Mouse (Mus musculus): ENCODE measurements at regions not wholly inside any gene's neighbourhood (a gene's known extent, or its start where the extent isn't known, plus 50 kb on each side); places are given as distances from the start of the nearest gene placed in this dataset.

DNA sequence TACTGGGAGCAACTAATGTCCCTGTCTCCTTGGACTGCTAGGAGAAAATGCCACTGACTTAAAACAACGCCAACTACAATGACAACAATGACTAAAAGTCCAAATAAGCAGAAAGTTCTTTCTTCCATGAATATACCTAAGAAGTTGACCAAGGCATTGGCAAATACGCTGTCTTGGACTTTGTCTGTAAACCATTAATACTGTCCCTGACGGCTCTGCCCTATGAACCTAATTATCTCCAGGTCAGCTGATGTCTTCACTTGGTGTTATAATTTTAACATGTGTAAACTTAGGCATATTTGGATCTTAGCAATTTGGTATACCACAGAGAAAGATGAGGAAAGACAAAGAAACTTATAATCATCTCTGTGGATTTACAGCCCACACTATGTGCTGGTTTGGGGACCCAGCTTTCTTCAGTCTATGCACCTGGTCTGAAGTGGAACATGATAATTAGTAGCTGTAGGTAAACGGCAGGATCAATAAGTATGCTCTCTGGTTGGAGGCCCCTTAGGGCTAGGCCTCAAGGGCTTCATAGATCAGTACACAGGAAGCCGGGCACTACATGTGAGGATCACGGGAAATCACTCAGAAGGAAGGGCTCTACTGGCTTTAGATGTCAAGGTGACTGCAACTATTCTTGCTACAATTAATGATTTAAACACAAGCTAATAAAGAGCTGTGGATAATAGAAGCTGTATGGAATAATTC lies 380.3 kb upstream of the Adgrl2 start:
- no peak for DNase-seq (ENCODE audit: low read depth, low spot score)

DNA sequence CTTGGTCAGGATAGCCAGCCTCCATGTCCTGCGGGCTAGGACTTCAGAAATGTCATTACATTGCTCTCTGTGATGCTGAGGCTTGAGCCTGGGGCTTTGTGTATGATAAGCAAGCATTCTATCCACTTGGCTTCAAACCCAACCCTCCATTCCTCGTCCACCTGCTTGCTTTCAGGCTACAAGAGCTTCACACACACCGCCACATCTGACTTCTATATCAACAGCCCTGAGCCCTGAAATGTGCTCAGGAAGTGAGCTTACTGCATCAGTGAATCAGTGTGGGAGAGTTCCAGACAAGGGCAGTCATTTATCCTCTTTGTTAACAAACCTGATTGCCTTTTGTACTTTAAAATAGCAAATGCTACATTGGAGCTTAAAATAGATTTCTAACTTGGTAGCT lies 377.5 kb upstream of the Adgrl2 start:
- no peak for DNase-seq (ENCODE audit: low read depth, low spot score)

DNA sequence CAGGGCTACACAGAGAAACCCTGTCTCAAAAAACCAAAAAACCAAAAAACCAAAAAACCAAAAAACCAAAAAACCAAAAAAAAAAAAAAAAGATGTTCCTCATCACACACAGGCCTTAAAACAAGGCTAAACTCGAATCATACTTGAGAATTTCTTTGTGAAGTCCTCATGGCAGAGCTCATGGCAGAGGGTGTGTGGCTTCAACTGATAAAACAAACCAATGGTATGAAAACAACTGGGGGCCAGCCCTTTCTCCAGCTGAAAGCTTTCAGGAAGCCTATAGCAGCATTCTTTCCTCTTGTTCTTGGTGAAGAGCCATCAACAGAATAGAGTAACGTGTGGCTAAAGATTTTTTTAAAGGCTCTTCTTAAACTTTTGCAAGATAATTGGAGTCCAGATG lies 369.8 kb upstream of the Adgrl2 start:
- DNase-seq (ENCODE audit: low read depth, low spot score), result no peak

DNA sequence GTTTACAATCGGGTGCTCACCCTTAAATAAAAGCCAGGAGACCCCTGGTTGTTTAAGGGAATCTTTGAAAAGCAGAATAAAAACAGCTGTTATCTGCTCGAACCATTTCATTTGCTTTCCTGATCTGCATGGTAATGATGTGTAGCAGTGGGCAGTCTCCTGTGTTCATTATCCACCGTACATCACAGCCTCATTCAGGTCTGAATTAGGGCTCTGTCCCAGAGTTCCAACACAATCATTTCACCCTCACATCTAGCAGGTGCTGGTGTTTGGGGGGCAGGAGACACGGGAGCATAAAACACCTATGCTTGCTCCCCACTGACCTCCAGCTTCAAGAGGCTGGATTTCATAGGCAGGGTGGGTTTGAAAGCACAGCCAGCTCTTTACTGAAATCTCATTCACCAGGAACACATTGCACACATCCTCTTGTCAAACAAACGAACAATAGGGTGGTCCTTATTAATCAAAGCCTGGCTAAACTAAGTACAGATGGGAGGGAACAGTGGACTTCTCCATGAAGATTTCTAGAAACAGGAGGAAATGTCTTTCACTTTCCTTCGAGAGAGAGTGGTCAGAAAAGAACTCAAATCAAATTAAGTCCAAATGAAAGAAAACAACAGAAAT lies 368.3 kb upstream of the Adgrl2 start:
- DNase-seq (ENCODE audit: low read depth, low spot score), result no peak

DNA sequence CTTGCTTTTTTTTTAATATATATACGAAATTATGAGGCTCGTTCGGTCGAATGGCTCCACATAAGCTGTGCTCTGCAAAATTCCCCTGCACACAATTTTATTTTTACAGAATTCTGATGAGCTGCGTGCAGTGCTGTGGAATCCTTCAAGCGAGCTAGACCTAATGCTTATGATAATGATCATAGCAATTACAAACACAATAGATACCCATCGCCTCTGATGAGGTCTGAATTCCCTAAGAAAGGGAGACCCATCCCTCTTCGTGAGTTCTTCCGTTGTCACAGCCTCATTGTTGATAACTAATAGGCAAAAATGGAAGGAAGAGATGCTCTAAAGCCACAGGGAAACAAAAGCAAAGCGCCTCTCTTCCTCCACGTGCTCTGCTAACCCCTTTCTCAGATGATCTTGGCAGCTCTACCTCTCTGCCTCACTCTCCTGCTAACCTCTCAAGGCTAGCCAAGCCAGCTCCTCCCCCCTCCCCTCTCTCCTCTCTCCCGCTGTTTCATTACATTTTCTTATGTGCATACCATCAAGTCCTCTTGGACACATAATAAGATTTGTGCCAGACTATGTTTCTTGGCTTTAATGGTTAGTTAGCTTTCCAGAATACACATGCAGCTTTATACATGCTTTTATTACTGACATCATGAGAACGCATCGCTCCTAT lies 367.7 kb upstream of the Adgrl2 start:
- no peak for DNase-seq (ENCODE audit: low read depth, low spot score)

DNA sequence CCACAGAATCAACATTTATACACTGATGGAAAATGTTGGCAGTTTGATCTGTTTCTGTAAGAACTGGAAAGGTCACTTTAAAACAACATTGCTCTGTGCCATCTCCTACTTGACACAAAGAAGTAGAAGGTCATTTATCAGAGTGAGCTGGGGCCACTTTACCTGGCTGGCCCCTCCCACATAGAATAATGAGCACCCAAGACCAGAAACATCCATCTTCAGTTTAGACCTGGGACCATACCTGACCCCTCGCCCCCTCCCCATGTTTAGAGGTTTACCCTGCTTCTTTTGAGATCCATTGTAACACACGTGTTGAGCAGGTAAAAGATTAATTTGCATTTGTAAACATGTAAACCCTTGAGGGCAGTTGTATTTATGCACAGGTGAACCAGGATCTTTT lies 366.8 kb upstream of the Adgrl2 start:
- no peak for DNase-seq (ENCODE audit: low read depth, low spot score)

DNA sequence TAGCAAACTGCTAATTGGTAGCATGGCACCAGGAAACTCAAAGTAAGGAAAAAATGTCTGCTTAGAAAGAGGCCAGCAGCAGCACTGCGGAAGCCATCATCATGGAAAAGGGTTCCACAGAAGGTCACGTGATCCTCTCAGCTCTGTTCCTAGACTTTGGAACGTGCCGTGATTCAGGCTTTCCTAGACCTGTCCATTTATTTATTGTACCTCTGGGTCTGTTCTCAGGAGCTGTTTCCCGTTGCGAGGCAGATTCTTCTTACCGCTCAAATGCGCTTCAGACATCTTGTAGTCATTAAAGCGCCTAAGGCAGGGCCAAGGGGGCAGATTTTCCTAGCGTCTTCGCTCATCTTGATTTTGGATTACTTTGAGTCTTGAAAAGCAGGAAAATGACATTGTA lies 365.0 kb upstream of the Adgrl2 start:
- DNase-seq (ENCODE audit: low read depth, low spot score), result no peak

DNA sequence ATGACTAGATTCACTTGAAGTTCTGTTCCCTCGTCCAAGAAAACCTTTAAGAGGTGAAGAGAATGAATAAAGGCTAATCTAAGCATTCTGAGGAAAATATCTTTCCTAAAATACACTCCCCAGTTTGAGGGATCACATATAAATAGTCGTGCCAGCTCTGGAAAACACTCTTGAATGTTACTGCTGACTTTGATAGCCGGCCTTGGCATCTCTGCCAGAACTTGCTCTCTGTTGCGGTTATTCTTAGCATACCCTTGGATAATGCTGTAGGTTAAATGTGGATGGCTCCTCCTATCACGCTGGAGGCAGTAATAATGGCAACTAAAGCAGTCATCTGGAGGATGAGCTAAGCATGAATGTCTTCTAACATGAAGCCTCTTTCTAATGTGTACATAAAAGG lies 363.6 kb upstream of the Adgrl2 start:
- DNase-seq (ENCODE audit: low read depth, low spot score), result no peak

DNA sequence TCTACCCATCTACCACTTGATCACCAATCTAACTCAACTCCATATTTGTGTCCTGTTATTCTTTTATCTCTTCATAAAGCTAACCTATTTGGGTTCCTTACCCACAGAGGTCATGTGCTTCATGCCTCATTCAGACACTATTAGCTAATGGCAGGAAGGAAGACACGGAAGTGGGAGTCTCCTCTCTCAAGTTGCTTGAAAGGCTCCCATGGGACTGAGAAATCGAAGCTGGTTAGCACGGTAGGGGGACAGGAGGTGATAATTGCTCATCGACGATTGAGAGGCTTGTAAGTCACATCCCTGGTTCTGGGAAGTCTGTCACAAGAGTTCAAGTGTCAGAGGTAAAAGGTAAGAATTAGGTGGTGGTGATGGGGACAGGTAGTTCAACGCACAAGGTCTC lies 362.2 kb upstream of the Adgrl2 start:
- DNase-seq (ENCODE audit: low read depth, low spot score), result no peak

DNA sequence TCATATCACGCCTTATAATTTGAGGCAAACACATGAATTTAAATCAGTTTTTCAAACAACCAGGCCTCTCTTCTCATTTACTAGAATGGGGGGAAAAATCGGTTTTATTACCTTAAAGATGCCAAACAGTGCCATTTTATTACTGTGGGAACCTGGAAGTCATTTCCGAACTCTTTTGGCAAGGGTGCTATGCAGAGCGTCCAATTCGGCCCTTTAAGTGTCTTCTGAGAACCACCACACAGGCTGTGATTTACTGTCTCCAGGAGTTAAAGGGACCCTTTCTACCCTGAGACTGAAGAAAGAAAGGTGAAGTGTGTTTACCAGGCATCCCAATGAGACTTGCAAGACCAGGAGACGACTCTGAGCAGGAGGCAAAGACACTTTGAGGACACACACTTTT lies 359.4 kb upstream of the Adgrl2 start:
- no peak for DNase-seq (ENCODE audit: low read depth, low spot score)

DNA sequence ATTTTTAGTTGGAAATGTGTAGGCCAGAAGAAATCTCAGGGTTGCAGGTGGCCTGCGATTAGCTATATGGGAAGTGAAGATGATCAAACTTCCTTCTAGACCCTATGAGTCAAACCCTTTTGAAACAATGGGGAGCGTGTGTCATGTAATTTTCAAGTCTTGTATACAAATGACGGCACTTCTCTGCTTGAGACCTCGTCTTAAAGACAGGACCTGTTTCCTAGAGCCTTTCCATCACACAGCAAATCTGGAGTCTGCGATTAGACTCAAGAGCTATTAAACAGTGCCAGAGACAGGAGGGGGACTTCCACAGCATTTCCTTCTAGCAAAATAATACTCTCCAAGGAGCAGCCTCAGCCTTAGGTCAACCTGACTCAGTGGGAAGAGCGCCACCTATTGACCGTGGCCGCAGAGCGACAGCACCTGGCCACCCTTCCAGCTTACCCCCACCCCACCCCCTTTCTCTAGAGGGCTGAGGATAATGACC lies 358.9 kb upstream of the Adgrl2 start:
- no peak for DNase-seq (ENCODE audit: low read depth, low spot score)

DNA sequence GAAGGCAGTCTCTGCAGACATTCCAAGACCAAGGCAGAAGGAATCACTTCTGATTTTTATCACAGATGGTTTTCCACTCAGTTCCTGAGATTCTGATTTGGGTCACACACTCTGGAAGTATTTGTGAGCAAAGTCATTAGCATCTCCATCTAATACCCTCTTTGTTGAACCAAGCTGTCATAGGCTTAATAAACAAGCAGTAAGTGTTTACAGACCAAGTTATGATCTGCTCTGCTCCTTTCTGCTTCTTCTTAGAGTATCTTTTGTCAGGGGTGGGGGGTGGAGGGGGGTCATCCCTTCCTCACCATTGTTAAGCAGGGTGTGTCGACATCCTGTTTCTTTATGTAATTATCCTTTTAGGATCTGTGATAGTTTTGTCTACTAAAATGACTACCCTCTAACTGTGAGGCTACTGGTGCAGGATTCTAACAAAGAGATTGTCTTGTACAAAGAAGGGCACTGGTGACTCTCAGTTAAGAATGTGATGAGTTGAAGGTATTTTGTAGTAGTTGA lies 358.2 kb upstream of the Adgrl2 start:
- DNase-seq (ENCODE audit: low read depth, low spot score), result no peak

DNA sequence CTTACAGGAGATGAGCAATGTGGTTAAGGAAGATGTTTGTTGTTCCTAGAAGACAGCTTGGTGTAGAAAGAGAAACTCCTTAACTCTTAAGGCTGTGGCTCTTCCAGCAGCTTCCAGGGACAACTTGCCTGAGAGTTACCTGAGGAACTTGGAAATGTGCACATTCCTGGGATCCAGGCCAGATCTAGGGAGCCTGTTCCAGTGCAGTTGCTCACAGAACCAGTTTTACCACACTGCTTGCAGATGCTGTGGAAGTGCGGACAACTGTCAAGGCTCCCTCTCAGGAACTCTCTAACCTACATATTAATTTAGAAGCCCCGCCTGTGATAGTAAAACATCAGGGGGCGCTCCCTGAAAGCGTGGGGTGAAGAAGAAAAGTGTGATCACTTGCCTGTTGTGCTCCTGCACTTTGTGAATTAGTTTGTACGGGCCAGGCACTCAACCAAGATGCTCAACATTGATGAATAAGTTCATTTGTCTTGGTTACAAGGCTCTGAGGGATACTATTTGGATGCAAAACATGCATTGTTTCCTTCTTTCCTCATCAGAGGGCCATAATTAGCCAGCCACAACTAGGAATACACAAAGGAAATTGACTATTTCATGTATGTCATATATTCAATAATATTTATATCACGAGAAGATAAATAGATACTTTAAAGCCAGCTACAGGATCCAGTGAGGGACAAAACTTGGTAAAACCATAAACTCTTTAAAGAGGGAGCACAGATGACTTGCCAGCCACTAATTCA lies 357.1 kb upstream of the Adgrl2 start:
- DNase-seq (ENCODE audit: low read depth, low spot score), result no peak

DNA sequence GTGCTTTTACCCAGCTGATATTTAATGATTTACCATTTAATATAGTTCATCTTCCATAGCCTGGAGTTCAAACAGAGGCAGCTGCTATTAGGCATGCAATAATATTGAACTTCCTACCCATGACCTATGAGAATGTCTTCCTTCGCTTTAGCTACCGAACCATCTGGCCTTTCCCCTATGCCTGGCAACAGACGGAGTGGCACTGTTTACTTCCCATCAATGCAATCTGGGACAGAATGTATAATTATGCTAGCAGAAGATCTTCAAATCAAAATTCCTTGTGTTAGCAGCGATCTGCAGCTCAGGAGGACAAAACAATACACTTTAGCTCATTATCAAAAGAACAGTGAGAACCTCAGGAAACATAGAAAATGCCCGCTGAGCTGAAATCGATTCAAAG lies 352.2 kb upstream of the Adgrl2 start:
- DNase-seq (ENCODE audit: low read depth, low spot score), result no peak

DNA sequence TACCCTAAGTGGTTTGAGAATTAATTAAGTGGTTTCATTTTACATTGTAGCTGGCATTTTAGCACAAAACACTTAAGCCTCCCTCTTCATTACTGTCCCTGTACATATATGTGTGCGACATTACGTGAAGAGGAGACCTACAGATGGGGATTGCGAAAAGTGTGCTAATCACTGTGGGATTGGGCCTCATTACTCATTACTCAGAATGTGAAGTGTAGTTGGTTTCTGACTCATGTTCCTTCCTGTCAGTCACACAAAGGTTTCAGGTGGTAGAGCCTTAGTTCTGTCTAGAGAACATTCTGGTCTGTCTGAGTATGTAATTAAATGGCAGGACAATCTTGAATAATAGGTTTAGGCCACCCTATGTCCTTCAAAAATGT lies 349.0 kb upstream of the Adgrl2 start:
- DNase-seq (ENCODE audit: low read depth, low spot score), result no peak

DNA sequence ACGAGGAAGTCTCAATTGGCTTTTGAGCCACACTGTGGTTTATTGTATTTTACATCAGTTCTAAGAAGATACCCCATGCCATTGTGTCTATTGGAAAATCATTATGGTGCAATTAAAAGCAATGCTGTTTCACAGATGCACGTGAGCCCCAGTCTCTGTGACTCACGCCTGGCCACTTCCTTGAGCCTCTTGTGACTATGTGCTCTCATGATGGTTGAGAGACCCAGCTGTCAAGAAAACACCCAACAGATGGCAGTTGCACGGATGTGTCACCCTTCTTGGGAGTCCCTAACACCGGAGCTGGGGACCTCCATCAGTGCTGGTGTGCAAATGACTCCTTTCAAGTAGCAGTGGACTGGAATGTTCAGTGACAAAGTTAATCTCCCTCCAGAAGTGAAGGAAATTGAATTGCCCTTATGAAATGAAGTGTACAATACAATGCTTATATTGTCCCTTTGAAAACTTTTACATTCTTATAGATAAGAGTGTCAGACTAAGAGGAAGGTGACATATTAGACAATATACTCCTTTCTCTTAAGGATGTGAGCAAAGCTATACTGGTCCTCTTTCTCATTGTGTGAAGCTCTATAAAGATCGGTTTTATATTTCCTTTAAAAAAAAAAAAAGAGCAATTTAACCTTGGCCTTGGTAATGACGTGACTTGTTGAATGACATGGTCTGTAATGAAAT lies 348.5 kb upstream of the Adgrl2 start:
- no peak for DNase-seq (ENCODE audit: low read depth, low spot score)

DNA sequence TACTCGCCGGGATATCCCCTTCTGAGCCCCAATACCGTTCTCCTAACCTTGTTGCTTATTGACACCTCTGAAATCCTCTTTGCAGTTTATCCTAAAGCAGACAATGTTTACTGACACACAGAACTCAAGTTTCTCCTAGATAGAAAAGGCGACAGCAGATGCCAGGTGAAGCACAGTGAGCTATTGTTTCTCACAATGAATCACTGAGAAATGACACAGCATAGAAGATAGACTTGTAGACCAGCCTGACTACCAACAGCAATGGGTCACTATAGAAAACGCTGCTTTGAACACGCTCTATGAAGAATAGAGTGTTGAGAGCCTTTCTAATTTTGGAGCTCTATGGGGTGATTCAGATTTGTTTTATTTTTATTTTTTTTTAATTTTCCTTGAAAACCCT lies 344.9 kb upstream of the Adgrl2 start:
- DNase-seq (ENCODE audit: low read depth, low spot score), result no peak

DNA sequence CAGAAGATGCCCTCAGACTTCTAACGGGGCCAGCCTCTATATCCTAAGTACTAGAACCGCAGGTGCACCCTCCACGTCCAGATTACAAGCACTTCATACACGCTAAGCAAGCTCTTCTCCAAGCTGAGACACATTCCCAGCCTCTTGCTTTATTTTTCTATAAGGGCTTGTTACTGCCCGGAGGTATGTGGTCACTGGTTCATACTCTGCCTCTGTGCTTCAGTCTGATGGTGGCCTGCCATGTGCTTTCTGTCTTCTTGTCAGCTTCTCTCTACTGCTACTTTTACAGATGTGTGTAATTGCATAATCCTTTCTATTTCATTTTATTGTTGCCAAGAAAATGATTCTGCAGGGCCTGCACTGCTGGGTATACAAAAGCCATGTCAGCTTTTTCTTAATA lies 343.3 kb upstream of the Adgrl2 start:
- DNase-seq (ENCODE audit: low read depth, low spot score), result no peak

DNA sequence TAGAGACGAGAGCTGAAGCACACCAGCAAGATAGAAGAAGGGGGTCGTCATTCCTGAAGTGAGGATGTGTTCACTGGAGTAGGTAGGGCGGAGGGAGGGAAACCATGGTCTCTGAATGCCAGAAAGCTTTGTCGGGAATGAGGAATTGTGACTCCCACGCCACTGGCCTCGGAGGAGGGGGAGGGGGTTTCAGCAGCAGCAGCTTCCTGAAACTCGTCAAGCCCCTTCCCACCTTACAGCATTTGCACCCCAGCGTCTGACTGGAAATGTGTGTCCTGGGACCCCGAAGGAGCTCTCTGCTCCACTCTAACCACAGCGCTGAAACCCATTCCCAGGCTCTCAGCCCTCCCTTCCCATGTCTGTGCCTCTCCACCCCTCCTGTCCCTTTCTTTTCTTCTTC lies 342.8 kb upstream of the Adgrl2 start:
- DNase-seq (ENCODE audit: low read depth, low spot score), result no peak

DNA sequence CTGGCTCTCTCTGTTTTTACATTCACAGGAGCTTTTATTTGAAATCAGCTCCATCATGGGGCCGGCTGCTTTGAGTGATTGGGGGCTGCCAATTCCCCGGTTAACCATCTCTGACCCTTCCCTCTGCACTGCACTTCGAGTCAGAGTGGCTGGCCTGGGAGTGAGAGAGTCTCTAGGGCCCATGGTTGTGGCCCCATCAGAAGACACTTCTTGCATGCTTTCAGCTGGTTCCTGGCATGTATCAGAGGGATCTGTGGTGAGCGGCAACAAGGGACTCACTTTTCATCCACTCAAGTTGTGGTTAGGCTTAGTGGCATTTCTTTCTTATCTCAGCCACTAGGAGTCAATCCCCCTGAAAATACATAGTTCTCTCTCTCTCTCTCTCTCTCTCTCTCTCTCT lies 341.8 kb upstream of the Adgrl2 start:
- no peak for DNase-seq (ENCODE audit: low read depth, low spot score)

DNA sequence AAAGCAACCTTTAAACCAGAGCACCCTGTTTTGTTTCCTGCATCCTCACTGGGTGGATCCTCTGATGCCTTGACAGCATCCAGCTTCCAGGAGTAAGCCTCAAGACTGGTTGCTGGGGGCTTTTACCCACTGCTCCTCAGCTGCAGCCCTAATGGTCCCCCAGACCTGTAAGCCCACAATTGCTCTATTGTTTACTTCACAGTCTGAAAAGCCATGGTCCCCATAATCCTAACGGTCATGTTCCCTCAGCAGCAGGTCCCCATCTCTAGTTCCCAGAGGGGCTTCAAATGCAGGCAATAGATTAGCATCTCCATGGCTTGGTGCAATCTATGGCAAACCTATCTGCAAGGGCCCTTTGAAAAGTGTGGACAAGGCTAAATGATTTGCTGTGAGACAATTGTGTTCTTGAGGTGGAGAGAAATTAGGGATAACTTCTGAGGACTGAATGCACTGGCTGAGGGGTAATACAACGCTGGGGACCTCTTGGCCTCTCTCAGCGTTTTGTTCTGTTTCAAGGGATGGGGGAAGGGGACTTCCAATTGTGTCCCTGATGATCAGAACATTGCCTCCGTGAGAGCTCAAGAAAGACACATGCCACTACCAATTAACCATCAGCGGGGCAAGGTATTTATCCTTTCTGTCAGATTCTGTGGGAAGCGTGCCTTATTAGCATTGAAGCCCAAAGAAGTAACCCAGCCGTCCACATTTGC lies 341.1 kb upstream of the Adgrl2 start:
- DNase-seq (ENCODE audit: low read depth, low spot score), result no peak

All from embryo, embryonic 11.5 days (tissue).